Mouse (Mus musculus): ENCODE results near the gene Hoxa6.

DNA sequence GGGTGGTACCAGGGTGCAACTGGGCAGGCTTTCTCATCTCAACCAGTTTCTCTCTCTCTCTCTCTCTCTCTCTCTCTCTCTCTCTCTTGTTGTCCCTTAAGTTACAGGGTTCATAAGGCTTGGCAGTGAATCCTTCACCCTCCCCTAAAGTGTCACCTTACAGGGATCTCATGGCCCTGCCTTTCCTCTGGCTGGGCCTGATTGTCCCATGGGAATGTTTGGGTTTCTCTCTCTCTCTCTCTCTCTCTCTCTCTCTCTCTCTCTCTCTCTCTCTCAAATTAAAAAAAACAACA, 892 bp downstream of the Hoxa6 start:
- TF ChIP-seq CTCF (IDR thresholded peaks at IDR 0.05; ENCODE audit: control insufficient read depth, insufficient read depth, insufficient read length), result no peak
- no peak for TF ChIP-seq MYOD1 (IDR thresholded peaks at IDR 0.05; ENCODE audit: control insufficient read depth, insufficient read length, low read depth)
- TF ChIP-seq USF1 (IDR thresholded peaks at IDR 0.05; ENCODE audit: low read depth), result no peak
- no peak for TF ChIP-seq MAX (IDR thresholded peaks at IDR 0.05)
- no peak for TF ChIP-seq CEBPB (IDR thresholded peaks at IDR 0.05; ENCODE audit: low read depth)
- no peak for TF ChIP-seq MYOG (IDR thresholded peaks at IDR 0.05; ENCODE audit: control insufficient read depth, extremely low read depth, insufficient read length)
